Mouse (Mus musculus): ENCODE measurements around the gene Syk. TPM values are rescaled to one million over a fixed set of nuclear protein-coding genes. Genes with fewer than 3 reads are reported as not detected.

Gene Syk
- polyA plus RNA-seq, 1 experiment from 2014 or later, result 2.3 TPM

- DNase-seq (ENCODE audit: extremely low spot score, low spot score), result no peak
Observed at GRCm38 (mm10) chr13:52676671-52677445, 93.9 kb downstream of the Syk start.

GRCm38 (mm10) chr13:52679906-52680305 is 96.9 kb downstream of the Syk start:
- Histone ChIP-seq H3K27ac (no peak overlapping the region), H3K36me3 (replicated peaks) (no peaks in the 10 kb centered on the region), H3K4me1 (peaks cover 29% of the 10 kb centered on the region), H3K4me3 (no peak overlapping the region), H3K9me3 (no peaks in the 10 kb centered on the region), H3K27me3 (ENCODE audit: poor library complexity, severe bottlenecking) (peaks cover 9% of the 10 kb centered on the region; the same call in 1 of the 2 replicates)
- 68% methylated on average over 5 of the region's 5 CpGs for WGBS
- DNase-seq (ENCODE audit: extremely low spot score, low spot score), result no peak

More at GRCm38 (mm10) chr13:52676671-52677445, 93.9 kb downstream of the Syk start:
- peaks cover 21% of the 10 kb centered on the region for H3K4me1 ChIP-seq
- H3K36me3 ChIP-seq (replicated peaks), result no peaks in the 10 kb centered on the region
- no peak overlapping the region for H3K4me3 ChIP-seq
- 72% methylated on average over 5 of the region's 5 CpGs for WGBS
- H3K27ac ChIP-seq, result no peak overlapping the region
- peaks cover 9% of the 10 kb centered on the region; the same call in 1 of the 2 replicates for H3K27me3 ChIP-seq (ENCODE audit: poor library complexity, severe bottlenecking)
- H3K9me3 ChIP-seq, result no peaks in the 10 kb centered on the region

- Histone ChIP-seq H3K4me3 (no peak overlapping the region), H3K27ac (peak overlapping the region; percentile 22; the same call in 1 of the 2 replicates), H3K9me3 (no peaks in the 10 kb centered on the region), H3K36me3 (replicated peaks) (no peaks in the 10 kb centered on the region), H3K4me1 (peaks cover 28% of the 10 kb centered on the region), H3K27me3 (ENCODE audit: poor library complexity, severe bottlenecking) (peaks cover 9% of the 10 kb centered on the region; the same call in 1 of the 2 replicates)
- no peak for DNase-seq (ENCODE audit: extremely low spot score, low spot score)
- 50% methylated on average over 5 of the region's 5 CpGs for WGBS
Observed at GRCm38 (mm10) chr13:52682107-52682506, 99.1 kb downstream of the Syk start.

GRCm38 (mm10) chr13:52690425-52690824 is 107.5 kb downstream of the Syk start:
- H3K4me3 ChIP-seq, result no peak overlapping the region
- H3K27me3 ChIP-seq (ENCODE audit: poor library complexity, severe bottlenecking), result no peaks in the 10 kb centered on the region
- 92% methylated on average over 13 of the region's 13 CpGs for WGBS
- no peak overlapping the region for H3K27ac ChIP-seq
- DNase-seq (ENCODE audit: extremely low spot score, low spot score), result no peak
- H3K36me3 ChIP-seq (replicated peaks), result no peaks in the 10 kb centered on the region
- H3K9me3 ChIP-seq, result no peaks in the 10 kb centered on the region
- H3K4me1 ChIP-seq, result peaks cover 1% of the 10 kb centered on the region; the same call in 1 of the 2 replicates

GRCm38 (mm10) chr13:52692311-52692710 is 109.3 kb downstream of the Syk start:
- no peak for DNase-seq (ENCODE audit: extremely low spot score, low spot score)
- Histone ChIP-seq H3K9me3 (no peaks in the 10 kb centered on the region), H3K4me3 (no peak overlapping the region), H3K4me1 (no peaks in the 10 kb centered on the region), H3K36me3 (replicated peaks) (no peaks in the 10 kb centered on the region), H3K27ac (no peak overlapping the region), H3K27me3 (ENCODE audit: poor library complexity, severe bottlenecking) (no peaks in the 10 kb centered on the region)
- WGBS, result 85% methylated on average over 6 of the region's 6 CpGs

GRCm38 (mm10) chr13:52694857-52695256 is 111.9 kb downstream of the Syk start:
- Histone ChIP-seq H3K27ac (no peak overlapping the region), H3K4me1 (no peaks in the 10 kb centered on the region), H3K4me3 (no peak overlapping the region), H3K27me3 (ENCODE audit: poor library complexity, severe bottlenecking) (no peaks in the 10 kb centered on the region), H3K36me3 (replicated peaks) (no peaks in the 10 kb centered on the region), H3K9me3 (no peaks in the 10 kb centered on the region)
- no peak for DNase-seq (ENCODE audit: extremely low spot score, low spot score)
- 83% methylated on average over 6 of the region's 6 CpGs for WGBS

Other genes starting within 250 kb of the Syk start
- gene Diras2, start 51.9 kb upstream of the Syk start, polyA plus RNA-seq (2016; fragmentation: Nextera tagmentation; extraction: Ambion mirVana), result 0.02 and 0.05 TPM in 2 replicates